47 mouse cellular contexts compared by ENCODE assay signal in genomic region chr6:48613464-48613863, GRCm38 (mm10). TPM values are rescaled to one million over a fixed set of nuclear protein-coding genes. Genes with fewer than 3 reads are reported as not detected.
"Had no signal": no experiment of that assay in that cellular context is flagged by ENCODE, and none has a peak within 500 bp of the region (broad histone marks: within the 10 kb centered on the region; RNA-seq: fewer than 3 reads in every experiment).

No protein-coding gene starts in this region.

- H3K36me3 ChIP-seq: liver, embryonic 15.5 days had no signal

- H3K4me1 ChIP-seq: limb, embryonic 10.5 days; limb, embryonic 12.5 days; limb, embryonic 13.5 days; limb, embryonic 15.5 days; lung, embryonic 15.5 days; midbrain, embryonic 10.5 days; midbrain, embryonic 12.5 days; midbrain, embryonic 15.5 days had no signal

- H3K9ac ChIP-seq: limb, embryonic 12.5 days; limb, embryonic 13.5 days; limb, embryonic 15.5 days; liver, embryonic 12.5 days; liver, embryonic 13.5 days; liver, embryonic 14.5 days; liver, embryonic 15.5 days; liver, postnatal 0 days; lung, embryonic 14.5 days; lung, embryonic 15.5 days; midbrain, embryonic 12.5 days; midbrain, embryonic 13.5 days; midbrain, embryonic 15.5 days had no signal

- DNase-seq: left cerebral cortex, postnatal 4 days; liver; liver, embryonic 13.5 days; liver, postnatal 0 days; lung, adult 18-20 months; lung, adult 2 months; lung, embryonic 14.5 days; lung, postnatal 10 days; lung, postnatal 14 days; lung, postnatal 36 days; lung, postnatal 4 days; midbrain, embryonic 14.5 days had no signal

- H3K27me3 ChIP-seq: limb, embryonic 12.5 days; limb, embryonic 13.5 days; limb, embryonic 15.5 days; liver, embryonic 12.5 days; liver, embryonic 13.5 days; liver, embryonic 15.5 days; lung, embryonic 15.5 days; megakaryocyte, embryonic 14.5 days; midbrain, embryonic 12.5 days; midbrain, embryonic 13.5 days; midbrain, embryonic 15.5 days had no signal

- H3K4me2 ChIP-seq: limb, embryonic 12.5 days; limb, embryonic 13.5 days; limb, embryonic 15.5 days; liver, embryonic 11.5 days; liver, embryonic 12.5 days; liver, embryonic 13.5 days; liver, embryonic 15.5 days; lung, embryonic 14.5 days; lung, embryonic 15.5 days; midbrain, embryonic 11.5 days; midbrain, embryonic 12.5 days; midbrain, embryonic 13.5 days; midbrain, embryonic 15.5 days had no signal

- H3K4me3 ChIP-seq: left cerebral cortex, adult 2 months; limb, embryonic 10.5 days; limb, embryonic 12.5 days; limb, embryonic 13.5 days; limb, embryonic 15.5 days; liver, embryonic 12.5 days; liver, embryonic 13.5 days; liver, embryonic 15.5 days; lung, embryonic 15.5 days; megakaryocyte, embryonic 14.5 days; midbrain, embryonic 10.5 days; midbrain, embryonic 12.5 days; midbrain, embryonic 13.5 days; midbrain, embryonic 15.5 days; myocyte had no signal

- H3K27ac ChIP-seq: left cerebral cortex, adult 2 months; limb, embryonic 10.5 days; limb, embryonic 12.5 days; limb, embryonic 13.5 days; limb, embryonic 15.5 days; liver, embryonic 12.5 days; liver, embryonic 13.5 days; liver, embryonic 14.5 days; liver, embryonic 15.5 days; lung, embryonic 15.5 days; macrophage; midbrain, embryonic 10.5 days; midbrain, embryonic 12.5 days; midbrain, embryonic 13.5 days; midbrain, embryonic 15.5 days had no signal

- H3K9me3 ChIP-seq: limb, embryonic 10.5 days; limb, embryonic 12.5 days; limb, embryonic 13.5 days; limb, embryonic 15.5 days; liver, embryonic 12.5 days; liver, embryonic 13.5 days; liver, embryonic 15.5 days; lung, embryonic 15.5 days; megakaryocyte, embryonic 14.5 days; midbrain, embryonic 10.5 days; midbrain, embryonic 12.5 days; midbrain, embryonic 13.5 days; midbrain, embryonic 15.5 days had no signal

- ATAC-seq: liver, embryonic 12.5 days; liver, postnatal 0 days; lung, postnatal 0 days; midbrain, embryonic 13.5 days; midbrain, embryonic 15.5 days; midbrain, embryonic 16.5 days had no signal

RNA-seq across cellular contexts. Expression of gene AI854703, which starts 13.1 kb away (rescaled TPM):
- total RNA-seq: megakaryocyte, adult 5-6 weeks; monocyte, adult 5-6 weeks had no signal

RNA-seq across cellular contexts. Expression of gene Gm44965, which starts 19.7 kb away (rescaled TPM):
- total RNA-seq: left cerebral cortex, adult 2 months; left cerebral cortex, postnatal 10 days; left cerebral cortex, postnatal 14 days; left cerebral cortex, postnatal 25 days; left cerebral cortex, postnatal 36 days; left cerebral cortex, postnatal 4 days; liver, adult 2 months; megakaryocyte progenitor cell, adult 5-6 weeks; megakaryocyte, adult 5-6 weeks; megakaryocyte-erythroid progenitor cell, adult 5-6 weeks; midbrain, postnatal 0 days had no signal
- polyA plus RNA-seq: limb, embryonic 10.5 days; limb, embryonic 11.5 days; limb, embryonic 12.5 days; limb, embryonic 13.5 days; limb, embryonic 14.5 days; liver, adult 2 months; liver, embryonic 11.5 days; liver, embryonic 12.5 days; liver, embryonic 13.5 days; liver, embryonic 14.5 days; liver, embryonic 15.5 days; liver, embryonic 16.5 days; liver, postnatal 0 days; lung, adult 2 months; lung, embryonic 14.5 days; lung, embryonic 15.5 days; lung, embryonic 16.5 days; lung, postnatal 0 days; macrophage; midbrain, embryonic 11.5 days; midbrain, embryonic 14.5 days; midbrain, embryonic 15.5 days; midbrain, embryonic 16.5 days had no signal

RNA-seq across cellular contexts. Expression of gene Gm45021, which starts 24.1 kb away (rescaled TPM):
- total RNA-seq: left cerebral cortex, adult 2 months; left cerebral cortex, adult 8-10 months; left cerebral cortex, postnatal 10 days; left cerebral cortex, postnatal 14 days; left cerebral cortex, postnatal 25 days; left cerebral cortex, postnatal 36 days; left cerebral cortex, postnatal 4 days; liver, adult 2 months; megakaryocyte progenitor cell, adult 5-6 weeks; megakaryocyte, adult 5-6 weeks; megakaryocyte-erythroid progenitor cell, adult 5-6 weeks; midbrain, postnatal 0 days; monocyte, adult 5-6 weeks had no signal
- polyA plus RNA-seq: limb, embryonic 10.5 days; limb, embryonic 11.5 days; limb, embryonic 12.5 days; limb, embryonic 13.5 days; limb, embryonic 15.5 days; liver, adult 2 months; liver, embryonic 11.5 days; liver, embryonic 12.5 days; liver, embryonic 13.5 days; liver, embryonic 14.5 days; liver, embryonic 15.5 days; liver, embryonic 16.5 days; liver, postnatal 0 days; lung, adult 2 months; lung, embryonic 14.5 days; lung, embryonic 15.5 days; lung, embryonic 16.5 days; lung, postnatal 0 days; macrophage; midbrain, embryonic 10.5 days; midbrain, embryonic 11.5 days; midbrain, embryonic 12.5 days; midbrain, embryonic 13.5 days; midbrain, embryonic 14.5 days; midbrain, embryonic 15.5 days; midbrain, embryonic 16.5 days; midbrain, postnatal 0 days; myocyte had no signal
